10 mouse cellular contexts compared by ENCODE assay signal in the genomic region with DNA sequence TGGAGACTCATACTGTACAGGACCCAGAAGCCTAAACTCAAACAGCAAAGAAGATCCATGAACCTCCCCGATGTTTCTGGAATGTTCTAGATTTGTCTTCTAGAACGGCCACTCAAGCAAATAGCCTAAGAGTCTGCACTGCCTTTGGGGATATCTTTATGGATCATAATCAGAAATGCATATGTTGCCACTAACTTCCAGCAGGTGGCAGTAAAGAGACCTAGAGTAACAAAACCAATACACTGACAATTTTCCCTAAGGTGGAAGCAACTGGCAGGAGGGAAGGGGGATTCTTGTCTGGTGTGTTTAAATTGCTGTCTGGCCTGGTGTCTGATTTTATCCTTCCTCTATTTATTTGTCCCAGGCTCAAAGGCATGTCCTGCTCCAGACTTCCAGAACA.
DNase-seq lines count a peak whose midpoint lies in the region; ATAC-seq and TF ChIP-seq lines count a peak whose summit lies in the region.
"Had no signal": no experiment of that assay in that cellular context is flagged by ENCODE, and none has a peak within 500 bp of the region (broad histone marks: within the 10 kb centered on the region; RNA-seq: fewer than 3 reads in every experiment).

No protein-coding gene starts in this region.

- WGBS in liver, postnatal 0 days (ENCODE audit: insufficient replicate concordance) = 74% methylated on average over 2 of the region's 2 CpGs
- 77% methylated on average over 2 of the region's 2 CpGs for WGBS in liver, embryonic 12.5 days (ENCODE audit: insufficient replicate concordance)

- no peak overlapping the region for H3K4me2 ChIP-seq in liver, postnatal 0 days (ENCODE audit: low read depth, low read length)
- H3K4me2 ChIP-seq in liver, embryonic 12.5 days = no peak overlapping the region
- H3K4me2 ChIP-seq: embryonic facial prominence, embryonic 12.5 days; heart, embryonic 13.5 days had no signal

- ATAC-seq in liver, postnatal 0 days = no peak
- no peak for ATAC-seq in liver, embryonic 12.5 days

- TF ChIP-seq CTCF in liver, postnatal 0 days (IDR thresholded peaks at IDR 0.05; ENCODE audit: low read depth) = peak; percentile 61

- H3K27me3 ChIP-seq in liver, postnatal 0 days (ENCODE audit: insufficient read depth, low read length) = no peaks in the 10 kb centered on the region
- H3K27me3 ChIP-seq in liver, embryonic 12.5 days (replicated peaks) = no peaks in the 10 kb centered on the region
- H3K27me3 ChIP-seq: embryonic facial prominence, embryonic 12.5 days had no signal

- peak; percentile 18 for DNase-seq in gastrocnemius, adult 18-20 months (ENCODE audit: low spot score)
- DNase-seq in gastrocnemius, adult 8-10 months (ENCODE audit: low spot score in 2 of 2) = no peak
- no peak for DNase-seq in liver, postnatal 0 days
- peak; percentile 17 for DNase-seq in c-Kit-positive CD71-negative TER-119-negative erythroid progenitor cells, embryonic 14.5 days (ENCODE audit: low read depth)
- peak; percentile 9 for DNase-seq in skeletal muscle tissue, adult 2 months (ENCODE audit: low read depth, low spot score)
- DNase-seq in heart, postnatal 4 days = no peak
- DNase-seq in frontal cortex, postnatal 25 days (ENCODE audit: low spot score in 2 of 2) = no peak

- TF ChIP-seq EP300 in liver, postnatal 0 days (IDR thresholded peaks at IDR 0.05; ENCODE audit: low read depth) = no peak

- no peak overlapping the region for H3K4me3 ChIP-seq in liver, postnatal 0 days (ENCODE audit: low read depth, low read length)
- H3K4me3 ChIP-seq in liver, embryonic 12.5 days = no peak overlapping the region
- H3K4me3 ChIP-seq: embryonic facial prominence, embryonic 12.5 days; heart, embryonic 13.5 days had no signal

- no peaks in the 10 kb centered on the region for H3K36me3 ChIP-seq in liver, postnatal 0 days (replicated peaks; ENCODE audit: insufficient read depth, low read length)
- no peaks in the 10 kb centered on the region for H3K36me3 ChIP-seq in liver, embryonic 12.5 days
- H3K36me3 ChIP-seq: embryonic facial prominence, embryonic 12.5 days; heart, embryonic 13.5 days had no signal

- 0 out of 2 replicates have a peak, but pooled peaks cover 6% of the 10 kb centered on the region for H3K9me3 ChIP-seq in liver, postnatal 0 days (ENCODE audit: low read length)
- H3K9me3 ChIP-seq in liver, embryonic 12.5 days (replicated peaks) = no peaks in the 10 kb centered on the region; the same call in 1 of the 2 replicates

- H3K9ac ChIP-seq in liver, postnatal 0 days (replicated peaks) = no peak overlapping the region
- no peak overlapping the region for H3K9ac ChIP-seq in liver, embryonic 12.5 days
- H3K9ac ChIP-seq: embryonic facial prominence, embryonic 12.5 days; heart, embryonic 13.5 days had no signal

- no peaks in the 10 kb centered on the region for H3K4me1 ChIP-seq in liver, postnatal 0 days (ENCODE audit: insufficient read depth)
- no peaks in the 10 kb centered on the region for H3K4me1 ChIP-seq in liver, embryonic 12.5 days

- H3K27ac ChIP-seq in liver, postnatal 0 days (ENCODE audit: low read depth) = no peak overlapping the region
- no peak overlapping the region for H3K27ac ChIP-seq in liver, embryonic 12.5 days
- H3K27ac ChIP-seq: embryonic facial prominence, embryonic 12.5 days; heart, embryonic 13.5 days had no signal

Comparison
In these comparisons a context has a peak if more than half of its experiments do, and no peak if none do; other contexts are left out.
1. DNase-seq: peak in gastrocnemius, adult 18-20 months (single experiment), c-Kit-positive CD71-negative TER-119-negative erythroid progenitor cells, embryonic 14.5 days (single experiment) and skeletal muscle tissue, adult 2 months (single experiment); none in gastrocnemius, adult 8-10 months (0 of 2), liver, postnatal 0 days (single experiment), heart, postnatal 4 days (single experiment) and frontal cortex, postnatal 25 days (0 of 2).